Mouse (Mus musculus) bone marrow, adult 2 months (tissue): ENCODE results near the gene 2810006K23Rik. TPM values are rescaled to one million over a fixed set of nuclear protein-coding genes. Genes with fewer than 3 reads are reported as not detected.

Experiments used
- H3K27ac ChIP-seq: fragments of 200-500 bp; 2 replicates; pipeline ENCODE4 v1.5.1; 2012; ENCODE audit warnings: low read depth, mild to moderate bottlenecking, control low read depth, inconsistent platforms, low read length; ENCODE audit not compliant: control insufficient read depth, poor library complexity, insufficient read depth
- H3K4me1 ChIP-seq: fragments of 200-500 bp; 2 replicates; pipeline ENCODE4 v1.6.1; 2011; ENCODE audit warnings: low read length; ENCODE audit not compliant: control insufficient read depth, insufficient read depth
- H3K4me3 ChIP-seq: fragments of 200-500 bp; replicated peaks from 2 replicates; pipeline ENCODE3; 2011; ENCODE audit warnings: mild to moderate bottlenecking, low read depth, low read length, control low read depth; ENCODE audit not compliant: control insufficient read depth
- CTCF ChIP-seq: fragments of 200-500 bp; IDR thresholded peaks from 2 replicates; pipeline ENCODE4 v1.5.1; 2011; ENCODE audit warnings: low read length, control low read depth; ENCODE audit not compliant: control insufficient read depth, insufficient read depth
- POLR2A ChIP-seq: fragments of 200-500 bp; IDR thresholded peaks from 2 replicates; pipeline ENCODE4 v1.6.1; 2011; ENCODE audit warnings: low read depth, mild to moderate bottlenecking, control low read depth, low read length, borderline replicate concordance; ENCODE audit not compliant: control insufficient read depth
- WGBS: fragments of 180-500 bp; shearing (Covaris S2); methylation state at CpG from one replicate; pipeline ENCODE4 v1.1.7; 2018; 5-methylcytosine and 5-hydroxymethylcytosine counted together
- polyA plus RNA-seq: library from polyadenylated mRNA; stranded (reverse); fragments of >200 nt; gene quantifications from 2 replicates; pipeline ENCODE4 v1.2.4, GENCODE M21; 2011; ENCODE audit warnings: low replicate concordance; ENCODE audit not compliant: missing spikeins, insufficient read depth, insufficient read length

Gene 2810006K23Rik
- polyA plus RNA-seq, 1 experiment = 6.3 TPM

DNA sequence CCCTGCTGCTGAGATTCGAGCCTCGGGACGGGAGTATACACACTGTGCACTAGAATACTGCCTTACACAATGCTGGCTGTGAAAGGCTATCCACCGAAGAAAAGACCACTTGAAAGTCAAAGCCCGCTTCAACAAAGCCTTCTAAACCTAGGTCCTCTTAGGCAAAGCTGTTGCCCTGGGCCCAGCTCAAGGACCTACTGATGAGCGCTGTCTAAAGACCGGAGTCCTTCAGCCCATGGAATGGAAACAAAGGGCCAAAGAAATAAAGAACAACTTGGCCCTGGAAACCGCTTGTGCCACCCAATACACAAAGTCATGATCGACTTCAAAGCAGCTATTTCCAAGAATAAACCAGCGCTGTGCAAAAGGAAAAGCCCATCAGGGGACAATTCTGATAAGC, 18.7 kb upstream of the 2810006K23Rik start:
- Histone ChIP-seq H3K4me3 (no peak overlapping the region), H3K27ac (no peak overlapping the region), H3K4me1 (no peaks in the 10 kb centered on the region)
- WGBS = 92% methylated on average over 10 of the region's 10 CpGs
- TF ChIP-seq CTCF = no peak

DNA sequence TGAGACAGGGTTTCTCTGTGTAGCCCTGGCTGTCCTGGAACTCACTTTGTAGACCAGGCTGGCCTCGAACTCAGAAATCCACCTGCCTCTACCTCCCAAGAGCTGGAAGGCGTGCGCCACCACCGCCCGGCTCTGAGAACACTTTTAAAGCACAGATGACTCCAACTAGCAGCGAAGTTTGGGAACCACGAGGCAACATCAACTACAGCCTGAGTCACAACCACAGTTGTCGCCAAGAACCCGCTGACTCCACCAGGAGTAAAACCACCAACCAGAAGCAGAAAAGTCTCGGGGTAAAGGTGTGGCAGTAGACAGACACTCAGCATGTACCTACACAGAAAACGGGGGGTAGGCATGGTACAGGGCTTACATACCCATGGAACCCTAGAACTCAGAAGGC, 17.8 kb upstream of the 2810006K23Rik start:
- Histone ChIP-seq H3K27ac (no peak overlapping the region), H3K4me1 (no peaks in the 10 kb centered on the region), H3K4me3 (no peak overlapping the region)
- 88% methylated on average over 11 of the region's 11 CpGs for WGBS
- TF ChIP-seq CTCF = no peak
- TF ChIP-seq POLR2A = no peak

DNA sequence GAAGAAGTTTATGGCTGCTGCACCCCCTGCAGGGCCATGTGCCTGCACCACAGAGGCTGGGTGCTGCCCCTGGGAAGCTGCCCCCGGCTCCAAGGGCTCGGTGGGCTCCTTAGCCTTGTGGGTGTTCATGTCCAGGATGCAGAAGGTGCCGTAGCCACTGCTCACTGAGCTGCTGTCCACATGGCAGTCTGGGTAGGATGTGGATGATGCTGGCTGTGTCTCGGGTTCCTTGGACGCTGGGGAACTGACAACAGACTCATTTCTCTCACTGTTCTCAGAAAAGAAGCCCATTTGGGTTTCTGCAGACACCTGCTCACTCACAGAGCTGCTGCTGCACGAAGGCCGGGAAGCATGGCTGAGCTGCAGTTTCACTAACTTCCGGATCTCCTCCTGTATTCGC, 12.4 kb upstream of the 2810006K23Rik start:
- TF ChIP-seq POLR2A (no peak), CTCF (no peak)
- WGBS = 90% methylated on average over 9 of the region's 9 CpGs
- Histone ChIP-seq H3K4me3 (no peak overlapping the region), H3K4me1 (no peaks in the 10 kb centered on the region), H3K27ac (no peak overlapping the region)

DNA sequence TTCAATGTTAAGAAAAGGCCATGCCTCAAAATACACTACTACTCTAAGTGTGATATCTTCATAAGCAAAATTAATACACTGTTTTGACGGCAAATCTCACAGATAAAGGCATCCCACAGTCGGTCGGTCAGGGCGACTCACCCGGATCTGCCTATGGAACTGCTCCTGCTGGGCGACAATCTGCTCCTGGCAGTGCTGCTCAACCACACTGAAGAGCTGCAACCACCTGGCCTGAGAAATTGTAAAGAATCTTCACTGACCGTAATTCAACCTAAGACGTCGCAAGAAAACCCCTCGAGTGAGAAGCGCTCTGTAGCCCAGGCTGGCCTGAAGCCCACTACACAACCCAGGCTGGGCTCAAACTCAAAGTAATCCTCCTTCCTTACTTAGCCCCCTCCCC, 11.9 kb upstream of the 2810006K23Rik start:
- no peak for TF ChIP-seq CTCF
- no peak for TF ChIP-seq POLR2A
- WGBS = 94% methylated on average over 11 of the region's 11 CpGs
- Histone ChIP-seq H3K4me1 (no peaks in the 10 kb centered on the region), H3K27ac (no peak overlapping the region), H3K4me3 (no peak overlapping the region)

DNA sequence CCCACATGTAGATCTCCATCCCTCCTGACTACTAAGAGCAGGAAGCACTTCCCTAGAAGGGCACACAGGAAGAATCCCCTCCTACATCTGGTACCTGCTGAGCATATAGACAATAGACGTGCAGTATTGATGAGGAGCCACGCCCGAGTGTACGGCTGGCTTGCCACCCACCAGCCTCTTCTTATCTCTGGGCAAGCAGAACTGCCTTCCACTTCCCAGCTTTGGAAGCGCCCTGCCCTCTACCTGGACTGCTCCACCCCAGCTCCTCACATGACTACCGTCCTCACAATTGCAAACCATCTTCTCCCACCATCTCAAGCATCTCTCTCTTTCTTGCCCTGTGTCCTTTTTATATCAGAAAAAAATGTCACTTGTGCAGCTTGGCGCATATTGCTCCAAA, 10.2 kb upstream of the 2810006K23Rik start:
- Histone ChIP-seq H3K4me1 (no peaks in the 10 kb centered on the region), H3K27ac (no peak overlapping the region), H3K4me3 (no peak overlapping the region)
- no peak for TF ChIP-seq CTCF
- TF ChIP-seq POLR2A = no peak
- 68% methylated on average over 7 of the region's 7 CpGs for WGBS

DNA sequence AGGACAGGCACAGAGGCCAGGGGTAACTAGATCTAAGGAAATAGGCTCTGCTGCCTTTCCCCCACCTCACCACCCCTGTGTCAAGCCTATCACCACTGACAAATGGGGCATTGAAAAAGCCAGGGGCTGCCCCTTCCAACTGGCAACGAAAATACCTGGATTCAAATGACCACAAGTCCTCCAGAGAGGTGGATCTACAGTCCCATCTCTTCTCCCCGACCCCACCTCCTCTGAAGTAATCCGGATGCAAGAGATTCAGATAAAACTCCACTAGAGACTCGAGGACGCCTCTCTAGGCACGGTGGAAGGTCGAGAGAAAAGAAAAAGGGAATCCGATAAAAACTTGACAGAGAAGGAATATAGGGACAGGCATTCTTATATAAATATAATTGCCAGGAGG, 1.1 kb upstream of the 2810006K23Rik start:
- no peak overlapping the region for H3K27ac ChIP-seq
- under 1% methylated on average over 8 of the region's 8 CpGs for WGBS
- peak overlapping the region; percentile 27 for H3K4me3 ChIP-seq
- TF ChIP-seq POLR2A (no peak), CTCF (no peak)
- H3K4me1 ChIP-seq = peaks cover 3% of the 10 kb centered on the region; the same call in 1 of the 2 replicates

DNA sequence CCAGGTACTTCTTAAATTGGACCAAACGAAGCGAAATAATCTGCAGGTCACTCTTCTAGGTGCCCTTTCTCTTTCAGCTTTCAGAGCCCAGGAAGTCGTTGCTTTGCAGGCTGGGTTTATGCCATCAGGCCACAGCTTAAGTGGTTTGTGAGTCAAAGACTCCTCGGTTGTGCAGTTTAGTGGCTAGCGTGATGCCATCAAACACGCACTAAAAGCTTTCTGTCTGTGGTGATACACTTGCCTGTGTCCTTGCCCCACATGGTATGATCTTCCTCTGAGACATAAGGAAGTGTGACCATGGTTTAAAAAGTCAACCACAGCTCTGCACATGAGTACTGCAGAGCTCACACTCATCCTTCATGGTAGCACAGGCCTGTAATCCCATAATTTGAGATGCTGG, 2.2 kb downstream of the 2810006K23Rik start:
- no peak for TF ChIP-seq CTCF
- TF ChIP-seq POLR2A = no peak
- peaks cover 3% of the 10 kb centered on the region; the same call in 1 of the 2 replicates for H3K4me1 ChIP-seq
- no peak overlapping the region for H3K27ac ChIP-seq
- H3K4me3 ChIP-seq = no peak overlapping the region
- WGBS = 76% methylated on average over 6 of the region's 6 CpGs

DNA sequence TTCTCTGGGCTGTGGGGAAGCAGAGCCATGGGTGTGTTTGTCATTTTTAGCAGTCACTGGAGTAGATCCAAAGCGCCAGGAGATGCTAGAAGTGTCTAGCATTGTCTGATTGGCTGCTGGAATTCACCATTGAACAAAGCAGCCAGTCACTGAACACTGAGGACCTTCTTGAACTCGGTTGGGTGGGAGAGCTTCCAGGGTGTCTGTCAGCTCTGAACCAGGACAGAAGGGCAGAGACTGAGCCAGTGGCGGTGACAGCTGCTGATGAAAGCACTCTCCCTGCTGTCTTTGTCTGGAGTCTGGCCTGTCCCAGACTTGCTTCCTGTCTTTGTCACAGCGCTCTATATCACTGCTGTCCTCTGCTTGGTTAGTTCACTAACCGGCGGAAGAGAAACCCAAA, 6.5 kb downstream of the 2810006K23Rik start:
- H3K27ac ChIP-seq = no peak overlapping the region
- H3K4me1 ChIP-seq = no peaks in the 10 kb centered on the region
- no peak overlapping the region for H3K4me3 ChIP-seq
- TF ChIP-seq POLR2A (no peak), CTCF (no peak)
- 73% methylated on average over 6 of the region's 6 CpGs for WGBS

DNA sequence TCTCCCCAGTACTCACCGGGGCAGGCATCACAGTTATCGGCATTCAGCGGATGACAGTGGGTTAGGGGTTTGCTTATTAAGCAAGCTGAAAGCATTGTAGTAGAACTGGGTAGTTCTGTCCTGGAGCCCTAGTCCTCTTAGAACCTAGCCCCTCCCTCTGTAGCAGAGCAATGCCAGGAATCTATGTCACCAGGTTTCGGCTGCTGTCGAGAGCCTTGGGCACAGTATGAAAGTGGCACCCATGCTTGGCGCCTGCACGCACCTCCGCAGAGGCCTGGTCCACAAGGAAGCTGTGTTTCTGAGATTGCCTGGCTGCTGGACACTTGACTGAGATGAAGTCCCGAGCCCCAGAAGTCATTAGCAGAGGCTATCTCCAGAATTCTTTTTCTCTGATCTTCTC, 9.2 kb downstream of the 2810006K23Rik start:
- no peaks in the 10 kb centered on the region for H3K4me1 ChIP-seq
- no peak overlapping the region for H3K4me3 ChIP-seq
- no peak overlapping the region for H3K27ac ChIP-seq
- no peak for TF ChIP-seq CTCF
- TF ChIP-seq POLR2A = no peak
- 85% methylated on average over 9 of the region's 9 CpGs for WGBS
